Mouse (Mus musculus): ENCODE data around the gene Hgf. TPM values are rescaled to one million over a fixed set of nuclear protein-coding genes. Genes with fewer than 3 reads are reported as not detected.

Hgf gene
- 3.8 and 4.3 TPM in 2 replicates for polyA plus RNA-seq (2015; fragmentation: Nextera tagmentation; extraction: Ambion mirVana)

- Histone ChIP-seq H3K27ac (ENCODE audit: low read length) (peak within 1 kb of the TSS; percentile 70), H3K27me3 (replicated peaks; ENCODE audit: control insufficient read depth, insufficient read depth, low read length) (no peaks in the 10 kb centered on the region), H3K9me3 (ENCODE audit: control insufficient read depth, low read length) (no peaks in the 10 kb centered on the region), H3K4me1 (ENCODE audit: control insufficient read depth, insufficient read depth, low read length) (peaks cover 8% of the 10 kb centered on the region), H3K36me3 (ENCODE audit: control insufficient read depth, insufficient read depth, low read length) (no peaks in the 10 kb centered on the region), H3K4me3 (ENCODE audit: low read length) (peak within 1 kb of the TSS; percentile 45), H3K4me2 (ENCODE audit: low read depth, low read length) (peak within 1 kb of the TSS; percentile 62), H3K9ac (ENCODE audit: low read depth, low read length) (peak within 1 kb of the TSS; percentile 50)
- ATAC-seq, result peak; percentile 90
- WGBS, result 5% methylated on average over 16 of the region's 16 CpGs
These were observed at the start of gene Hgf for GRCm38 (mm10) chr5:16553304-16554047. TSS of gene Hgf (plus strand) at chr5:16553495.

- H3K9ac ChIP-seq (ENCODE audit: low read depth, low read length), result no peak overlapping the region
- WGBS, result 77% methylated on average over 4 of the region's 4 CpGs
- no peaks in the 10 kb centered on the region for H3K4me1 ChIP-seq (ENCODE audit: control insufficient read depth, insufficient read depth, low read length)
- ATAC-seq, result no peak
- H3K36me3 ChIP-seq (ENCODE audit: control insufficient read depth, insufficient read depth, low read length), result no peaks in the 10 kb centered on the region
- no peak overlapping the region for H3K4me3 ChIP-seq (ENCODE audit: low read length)
- no peaks in the 10 kb centered on the region for H3K27me3 ChIP-seq (replicated peaks; ENCODE audit: control insufficient read depth, insufficient read depth, low read length)
- H3K4me2 ChIP-seq (ENCODE audit: low read depth, low read length), result no peak overlapping the region
- no peak overlapping the region for H3K27ac ChIP-seq (ENCODE audit: low read length)
- H3K9me3 ChIP-seq (ENCODE audit: control insufficient read depth, low read length), result no peaks in the 10 kb centered on the region
These were observed 46.5 kb upstream of the Hgf start for GRCm38 (mm10) chr5:16506702-16507350.

GRCm38 (mm10) chr5:16531619-16532277 lies 21.5 kb upstream of the Hgf start:
- 88% methylated on average over 3 of the region's 3 CpGs for WGBS
- Histone ChIP-seq H3K27me3 (replicated peaks; ENCODE audit: control insufficient read depth, insufficient read depth, low read length) (no peaks in the 10 kb centered on the region), H3K9ac (ENCODE audit: low read depth, low read length) (no peak overlapping the region)

GRCm38 (mm10) chr5:16538067-16538466 lies 15.2 kb upstream of the Hgf start:
- H3K4me2 ChIP-seq (ENCODE audit: low read depth, low read length), result no peak overlapping the region
- ATAC-seq, result no peak
- no peak overlapping the region for H3K4me3 ChIP-seq (ENCODE audit: low read length)
- 43% methylated on average over 2 of the region's 2 CpGs for WGBS
- H3K27me3 ChIP-seq (replicated peaks; ENCODE audit: control insufficient read depth, insufficient read depth, low read length), result no peaks in the 10 kb centered on the region
- no peaks in the 10 kb centered on the region for H3K4me1 ChIP-seq (ENCODE audit: control insufficient read depth, insufficient read depth, low read length)
- no peak overlapping the region for H3K27ac ChIP-seq (ENCODE audit: low read length)
- H3K9ac ChIP-seq (ENCODE audit: low read depth, low read length), result no peak overlapping the region
- no peaks in the 10 kb centered on the region for H3K9me3 ChIP-seq (ENCODE audit: control insufficient read depth, low read length)
- no peaks in the 10 kb centered on the region for H3K36me3 ChIP-seq (ENCODE audit: control insufficient read depth, insufficient read depth, low read length)

More at GRCm38 (mm10) chr5:16531619-16532277, 21.5 kb upstream of the Hgf start:
- ATAC-seq, result no peak
- H3K27ac ChIP-seq (ENCODE audit: low read length), result no peak overlapping the region
- no peaks in the 10 kb centered on the region for H3K4me1 ChIP-seq (ENCODE audit: control insufficient read depth, insufficient read depth, low read length)
- H3K4me3 ChIP-seq (ENCODE audit: low read length), result no peak overlapping the region
- H3K4me2 ChIP-seq (ENCODE audit: low read depth, low read length), result no peak overlapping the region
- no peaks in the 10 kb centered on the region for H3K36me3 ChIP-seq (ENCODE audit: control insufficient read depth, insufficient read depth, low read length)
- H3K9me3 ChIP-seq (ENCODE audit: control insufficient read depth, low read length), result no peaks in the 10 kb centered on the region

- Histone ChIP-seq H3K4me1 (ENCODE audit: control insufficient read depth, insufficient read depth, low read length) (no peaks in the 10 kb centered on the region), H3K4me3 (ENCODE audit: low read length) (no peak overlapping the region), H3K4me2 (ENCODE audit: low read depth, low read length) (no peak overlapping the region), H3K36me3 (ENCODE audit: control insufficient read depth, insufficient read depth, low read length) (no peaks in the 10 kb centered on the region), H3K9ac (ENCODE audit: low read depth, low read length) (no peak overlapping the region), H3K9me3 (ENCODE audit: control insufficient read depth, low read length) (no peaks in the 10 kb centered on the region), H3K27ac (ENCODE audit: low read length) (no peak overlapping the region), H3K27me3 (replicated peaks; ENCODE audit: control insufficient read depth, insufficient read depth, low read length) (no peaks in the 10 kb centered on the region)
- ATAC-seq, result no peak
- 26% methylated on average over 2 of the region's 2 CpGs for WGBS
These were observed 11.7 kb upstream of the Hgf start for GRCm38 (mm10) chr5:16541561-16542116.

- ATAC-seq, result no peak
- no peak overlapping the region for H3K9ac ChIP-seq (ENCODE audit: low read depth, low read length)
- H3K4me1 ChIP-seq (ENCODE audit: control insufficient read depth, insufficient read depth, low read length), result no peaks in the 10 kb centered on the region
- H3K4me3 ChIP-seq (ENCODE audit: low read length), result no peak overlapping the region
- WGBS, result 82% methylated on average over 3 of the region's 3 CpGs
- H3K4me2 ChIP-seq (ENCODE audit: low read depth, low read length), result no peak overlapping the region
- H3K9me3 ChIP-seq (ENCODE audit: control insufficient read depth, low read length), result no peaks in the 10 kb centered on the region
- no peak overlapping the region for H3K27ac ChIP-seq (ENCODE audit: low read length)
- no peaks in the 10 kb centered on the region for H3K36me3 ChIP-seq (ENCODE audit: control insufficient read depth, insufficient read depth, low read length)
- H3K27me3 ChIP-seq (replicated peaks; ENCODE audit: control insufficient read depth, insufficient read depth, low read length), result no peaks in the 10 kb centered on the region
These were observed 5.8 kb upstream of the Hgf start for GRCm38 (mm10) chr5:16547490-16547889.

GRCm38 (mm10) chr5:16552647-16553046 lies 648 bp upstream of the Hgf start:
- Histone ChIP-seq H3K27me3 (replicated peaks; ENCODE audit: control insufficient read depth, insufficient read depth, low read length) (no peaks in the 10 kb centered on the region), H3K9ac (ENCODE audit: low read depth, low read length) (no peak overlapping the region), H3K4me1 (ENCODE audit: control insufficient read depth, insufficient read depth, low read length) (peaks cover 8% of the 10 kb centered on the region), H3K36me3 (ENCODE audit: control insufficient read depth, insufficient read depth, low read length) (no peaks in the 10 kb centered on the region), H3K27ac (ENCODE audit: low read length) (no peak overlapping the region), H3K9me3 (ENCODE audit: control insufficient read depth, low read length) (no peaks in the 10 kb centered on the region), H3K4me2 (ENCODE audit: low read depth, low read length) (peak overlapping the region; percentile 62; the same call in 1 of the 2 replicates), H3K4me3 (ENCODE audit: low read length) (no peak overlapping the region)
- peak; percentile 10; the same call in 1 of the 2 replicates for ATAC-seq
- WGBS, result 65% methylated on average over 4 of the region's 4 CpGs

- no peak overlapping the region for H3K4me2 ChIP-seq (ENCODE audit: low read depth, low read length)
- H3K27ac ChIP-seq (ENCODE audit: low read length), result no peak overlapping the region
- H3K36me3 ChIP-seq (ENCODE audit: control insufficient read depth, insufficient read depth, low read length), result no peaks in the 10 kb centered on the region
- no peaks in the 10 kb centered on the region for H3K4me1 ChIP-seq (ENCODE audit: control insufficient read depth, insufficient read depth, low read length)
- no peaks in the 10 kb centered on the region for H3K9me3 ChIP-seq (ENCODE audit: control insufficient read depth, low read length)
- H3K9ac ChIP-seq (ENCODE audit: low read depth, low read length), result no peak overlapping the region
- WGBS, result 85% methylated on average over 3 of the region's 3 CpGs
- H3K4me3 ChIP-seq (ENCODE audit: low read length), result no peak overlapping the region
- no peaks in the 10 kb centered on the region for H3K27me3 ChIP-seq (replicated peaks; ENCODE audit: control insufficient read depth, insufficient read depth, low read length)
- no peak for ATAC-seq
These were observed 7.0 kb downstream of the Hgf start for GRCm38 (mm10) chr5:16560247-16560646.

GRCm38 (mm10) chr5:16568997-16569396 lies 15.7 kb downstream of the Hgf start:
- Histone ChIP-seq H3K36me3 (ENCODE audit: control insufficient read depth, insufficient read depth, low read length) (no peaks in the 10 kb centered on the region), H3K4me1 (ENCODE audit: control insufficient read depth, insufficient read depth, low read length) (no peaks in the 10 kb centered on the region), H3K27ac (ENCODE audit: low read length) (no peak overlapping the region), H3K4me2 (ENCODE audit: low read depth, low read length) (no peak overlapping the region), H3K27me3 (replicated peaks; ENCODE audit: control insufficient read depth, insufficient read depth, low read length) (no peaks in the 10 kb centered on the region), H3K9me3 (ENCODE audit: control insufficient read depth, low read length) (no peaks in the 10 kb centered on the region), H3K9ac (ENCODE audit: low read depth, low read length) (no peak overlapping the region), H3K4me3 (ENCODE audit: low read length) (no peak overlapping the region)
- 75% methylated on average over 4 of the region's 4 CpGs for WGBS
- ATAC-seq, result no peak
